Mouse (Mus musculus): ENCODE results near the gene Tbx15. TPM values are rescaled to one million over a fixed set of nuclear protein-coding genes. Genes with fewer than 3 reads are reported as not detected.

The Tbx15 gene
- polyA plus RNA-seq, 2 experiments: 0.06 TPM; not detected in 1

GRCm38 (mm10) chr3:99331086-99331485, 90.9 kb downstream of the Tbx15 start:
- no peak overlapping the region for H3K4me2 ChIP-seq (ENCODE audit: low read depth)
- no peak overlapping the region for H3K9ac ChIP-seq (replicated peaks)
- WGBS (ENCODE audit: insufficient replicate concordance): 58% methylated on average over 8 of the region's 8 CpGs
- DNase-seq (ENCODE audit: low read depth in 3 of 3, low spot score in 3 of 3): no peak
- no peak for TF ChIP-seq EP300 (IDR thresholded peaks at IDR 0.05; ENCODE audit: low read depth)
- no peak for TF ChIP-seq CTCF (IDR thresholded peaks at IDR 0.05; ENCODE audit: low read depth)
- no peak for ATAC-seq (ENCODE audit: insufficient read depth)
- no peak overlapping the region for H3K4me3 ChIP-seq (ENCODE audit: insufficient read depth in 1 of 2, low read depth in 2 of 2, low read length in 2 of 2)
- no peaks in the 10 kb centered on the region for H3K36me3 ChIP-seq (replicated peaks; ENCODE audit: control insufficient read depth, insufficient read depth, low read depth)
- H3K27me3 ChIP-seq (ENCODE audit: control insufficient read depth, insufficient read depth, low read length): no peaks in the 10 kb centered on the region
- no peaks in the 10 kb centered on the region for H3K9me3 ChIP-seq (ENCODE audit: control insufficient read depth, low read length)
- H3K27ac ChIP-seq: no peak overlapping the region
- no peaks in the 10 kb centered on the region for H3K4me1 ChIP-seq (replicated peaks; ENCODE audit: control insufficient read depth in 2 of 2, insufficient read depth in 2 of 2, low read length in 1 of 2)

DNA sequence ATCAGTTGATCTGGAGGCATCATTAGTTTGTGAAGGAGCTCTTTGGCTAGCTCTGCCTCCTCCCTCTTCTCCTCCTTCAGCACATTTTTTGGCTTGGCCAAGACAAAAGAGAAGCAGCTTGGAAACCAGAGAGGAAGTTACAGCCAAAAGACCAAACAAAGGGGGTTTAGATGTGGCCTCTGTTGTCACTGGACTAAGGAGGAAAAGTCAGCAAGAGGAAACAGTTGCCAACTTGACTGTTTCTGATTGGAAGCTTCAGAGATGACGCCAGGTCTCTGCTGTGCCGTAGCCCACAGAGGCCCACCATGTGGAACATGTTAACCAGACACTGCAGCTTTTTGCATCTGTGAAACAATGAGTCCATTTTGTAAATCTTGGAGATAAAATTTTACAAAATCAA, 96.7 kb downstream of the Tbx15 start:
- H3K4me1 ChIP-seq (replicated peaks; ENCODE audit: control insufficient read depth in 2 of 2, insufficient read depth in 2 of 2, low read length in 1 of 2): no peaks in the 10 kb centered on the region
- ATAC-seq (ENCODE audit: insufficient read depth) (no peak), DNase-seq (ENCODE audit: low read depth in 3 of 3, low spot score in 3 of 3) (no peak)
- 40% methylated on average over 2 of the region's 2 CpGs for WGBS (ENCODE audit: insufficient replicate concordance)
- no peaks in the 10 kb centered on the region for H3K27me3 ChIP-seq (ENCODE audit: control insufficient read depth, insufficient read depth, low read length)
- no peak overlapping the region for H3K4me2 ChIP-seq (ENCODE audit: low read depth)
- no peak overlapping the region for H3K9ac ChIP-seq (replicated peaks)
- no peak overlapping the region for H3K27ac ChIP-seq
- H3K4me3 ChIP-seq (ENCODE audit: insufficient read depth in 1 of 2, low read depth in 2 of 2, low read length in 2 of 2): no peak overlapping the region
- H3K36me3 ChIP-seq (replicated peaks; ENCODE audit: control insufficient read depth, insufficient read depth, low read depth): no peaks in the 10 kb centered on the region
- H3K9me3 ChIP-seq (ENCODE audit: control insufficient read depth, low read length): no peaks in the 10 kb centered on the region
- TF ChIP-seq EP300 (IDR thresholded peaks at IDR 0.05; ENCODE audit: low read depth) (no peak), CTCF (IDR thresholded peaks at IDR 0.05; ENCODE audit: low read depth) (no peak)

GRCm38 (mm10) chr3:99338756-99339155, 98.6 kb downstream of the Tbx15 start:
- H3K27ac ChIP-seq: no peak overlapping the region
- no peaks in the 10 kb centered on the region for H3K36me3 ChIP-seq (replicated peaks; ENCODE audit: control insufficient read depth, insufficient read depth, low read depth)
- no peak overlapping the region for H3K4me3 ChIP-seq (ENCODE audit: insufficient read depth in 1 of 2, low read depth in 2 of 2, low read length in 2 of 2)
- H3K27me3 ChIP-seq (ENCODE audit: control insufficient read depth, insufficient read depth, low read length): no peaks in the 10 kb centered on the region
- DNase-seq (ENCODE audit: low read depth in 3 of 3, low spot score in 3 of 3) (no peak), ATAC-seq (ENCODE audit: insufficient read depth) (no peak)
- no peak for TF ChIP-seq EP300 (IDR thresholded peaks at IDR 0.05; ENCODE audit: low read depth)
- TF ChIP-seq CTCF (IDR thresholded peaks at IDR 0.05; ENCODE audit: low read depth): no peak
- no peak overlapping the region for H3K4me2 ChIP-seq (ENCODE audit: low read depth)
- WGBS (ENCODE audit: insufficient replicate concordance): 61% methylated on average over 1 of the region's 1 CpGs
- no peaks in the 10 kb centered on the region for H3K4me1 ChIP-seq (replicated peaks; ENCODE audit: control insufficient read depth in 2 of 2, insufficient read depth in 2 of 2, low read length in 1 of 2)
- H3K9ac ChIP-seq (replicated peaks): no peak overlapping the region
- H3K9me3 ChIP-seq (ENCODE audit: control insufficient read depth, low read length): no peaks in the 10 kb centered on the region

DNA sequence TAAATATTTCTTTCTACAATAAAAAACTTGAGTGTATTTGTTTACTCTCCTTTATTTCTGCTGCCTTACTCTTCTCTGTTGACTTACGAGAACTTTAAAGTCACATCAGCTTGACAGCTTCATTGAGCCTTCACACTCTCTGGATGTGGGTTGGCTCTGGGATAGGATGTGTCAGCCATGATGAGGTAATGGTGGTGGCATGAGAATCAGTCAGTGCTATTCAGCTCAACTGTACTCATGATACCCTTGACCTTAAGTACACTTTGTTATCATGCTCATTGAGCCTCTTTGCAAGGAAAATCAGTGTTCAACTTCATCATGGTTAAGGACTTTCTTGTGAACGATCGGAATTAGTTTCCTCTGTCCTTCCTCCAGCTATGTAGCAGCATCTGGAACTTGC, 99.8 kb downstream of the Tbx15 start:
- H3K4me3 ChIP-seq (ENCODE audit: insufficient read depth in 1 of 2, low read depth in 2 of 2, low read length in 2 of 2): no peak overlapping the region
- H3K9me3 ChIP-seq (ENCODE audit: control insufficient read depth, low read length): no peaks in the 10 kb centered on the region
- H3K27me3 ChIP-seq (ENCODE audit: control insufficient read depth, insufficient read depth, low read length): no peaks in the 10 kb centered on the region
- H3K4me1 ChIP-seq (replicated peaks; ENCODE audit: control insufficient read depth in 2 of 2, insufficient read depth in 2 of 2, low read length in 1 of 2): no peaks in the 10 kb centered on the region
- no peak for TF ChIP-seq EP300 (IDR thresholded peaks at IDR 0.05; ENCODE audit: low read depth)
- TF ChIP-seq CTCF (IDR thresholded peaks at IDR 0.05; ENCODE audit: low read depth): no peak
- no peak overlapping the region for H3K27ac ChIP-seq
- DNase-seq (ENCODE audit: low read depth in 3 of 3, low spot score in 3 of 3) (no peak), ATAC-seq (ENCODE audit: insufficient read depth) (no peak)
- no peak overlapping the region for H3K4me2 ChIP-seq (ENCODE audit: low read depth)
- no peak overlapping the region for H3K9ac ChIP-seq (replicated peaks)
- H3K36me3 ChIP-seq (replicated peaks; ENCODE audit: control insufficient read depth, insufficient read depth, low read depth): no peaks in the 10 kb centered on the region
- 71% methylated on average over 3 of the region's 3 CpGs for WGBS (ENCODE audit: insufficient replicate concordance)

DNA sequence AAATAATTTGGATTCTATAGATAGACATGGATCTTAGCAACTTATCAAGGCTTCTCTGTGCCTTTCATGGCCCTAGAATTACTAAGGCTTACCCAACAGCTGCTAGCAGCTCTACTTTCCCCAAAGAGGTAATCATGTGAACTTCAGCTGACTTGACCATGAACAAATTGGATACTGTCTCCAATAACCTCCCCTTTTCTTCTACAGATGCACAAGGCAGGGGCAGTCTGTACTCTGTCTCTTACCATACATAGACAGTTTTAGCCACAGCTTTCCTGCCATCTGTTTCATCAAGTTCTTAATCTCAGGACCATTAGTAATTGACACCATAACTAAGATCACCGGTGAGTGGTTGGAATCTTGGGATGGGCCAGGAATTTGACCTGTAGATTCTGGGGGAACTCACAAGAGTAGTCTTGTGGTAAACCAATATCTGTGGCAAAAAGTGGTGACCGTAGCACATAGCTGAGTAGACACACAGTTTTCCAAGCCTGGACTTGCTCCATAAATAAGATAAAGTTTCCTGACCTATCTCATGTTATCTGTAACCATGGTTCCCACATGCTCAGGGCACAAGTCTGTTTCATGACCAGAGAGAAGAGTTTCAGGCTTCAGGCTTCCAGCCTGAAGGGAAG, 139.6 kb downstream of the Tbx15 start:
- 59% methylated on average over 2 of the region's 2 CpGs for WGBS (ENCODE audit: insufficient replicate concordance)
- Histone ChIP-seq H3K9me3 (ENCODE audit: control insufficient read depth, low read length) (no peaks in the 10 kb centered on the region), H3K27me3 (ENCODE audit: control insufficient read depth, insufficient read depth, low read length) (no peaks in the 10 kb centered on the region), H3K9ac (replicated peaks) (no peak overlapping the region), H3K4me3 (ENCODE audit: insufficient read depth in 1 of 2, low read depth in 2 of 2, low read length in 2 of 2) (no peak overlapping the region), H3K4me2 (ENCODE audit: low read depth) (no peak overlapping the region), H3K4me1 (replicated peaks; ENCODE audit: control insufficient read depth in 2 of 2, insufficient read depth in 2 of 2, low read length in 1 of 2) (no peaks in the 10 kb centered on the region), H3K36me3 (replicated peaks; ENCODE audit: control insufficient read depth, insufficient read depth, low read depth) (no peaks in the 10 kb centered on the region), H3K27ac (no peak overlapping the region)
- ATAC-seq (ENCODE audit: insufficient read depth): no peak
- TF ChIP-seq CTCF (IDR thresholded peaks at IDR 0.05; ENCODE audit: low read depth) (no peak), EP300 (IDR thresholded peaks at IDR 0.05; ENCODE audit: low read depth) (no peak)
- DNase-seq (ENCODE audit: low read depth in 3 of 3, low spot score in 3 of 3): no peak
